Mouse (Mus musculus): ENCODE results near the gene Cspg5. TPM values are rescaled to one million over a fixed set of nuclear protein-coding genes. Genes with fewer than 3 reads are reported as not detected.
A peak's percentile ranks its signal among the peaks of the same experiment; 100 is the strongest.

Gene Cspg5
- 5.3 and 5.4 TPM in 2 replicates for polyA plus RNA-seq (2016; fragmentation: Nextera tagmentation; extraction: Ambion mirVana)

DNA sequence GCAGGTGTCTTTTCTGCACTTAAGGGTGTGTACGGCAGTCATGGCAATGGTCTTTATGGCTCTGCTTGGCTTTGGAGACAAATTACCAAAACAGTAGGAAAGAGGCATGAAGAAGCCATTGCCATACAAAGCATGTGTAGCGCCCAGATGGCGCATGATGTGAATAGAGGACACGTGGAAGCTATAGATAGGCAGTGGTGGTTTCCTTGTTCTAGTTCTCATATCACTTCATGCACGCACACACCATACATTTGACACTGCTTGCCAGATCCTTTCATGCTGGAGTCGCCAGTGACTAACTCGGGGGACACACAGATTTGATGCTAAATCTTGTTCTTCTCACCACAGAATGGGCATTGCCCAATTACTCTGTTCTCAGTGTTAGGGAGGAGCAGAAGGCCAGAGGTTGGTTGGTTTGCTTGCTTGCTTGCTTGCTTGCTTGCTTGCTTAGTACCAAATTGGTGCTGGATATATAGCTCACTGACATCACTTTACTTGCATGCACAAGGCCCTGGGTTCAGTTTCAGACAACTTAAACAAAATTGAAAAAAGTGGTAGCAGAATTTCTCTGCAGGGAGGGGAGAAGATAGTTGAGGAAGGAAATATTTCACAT is at the start of gene Cspg5:
TSS of gene Cspg5 (plus strand) at position 563 of the 613 bp plus-strand sequence.
- H3K4me1 ChIP-seq = peaks cover 7% of the 10 kb centered on the region; the same call in 1 of the 2 replicates
- no peak within 1 kb of the TSS; the same call in 1 of the 2 replicates for H3K9ac ChIP-seq
- H3K27ac ChIP-seq = no peak within 1 kb of the TSS
- H3K36me3 ChIP-seq = peaks cover 24% of the 10 kb centered on the region
- no peaks in the 10 kb centered on the region for H3K9me3 ChIP-seq
- peaks cover 50% of the 10 kb centered on the region for H3K27me3 ChIP-seq
- H3K4me2 ChIP-seq (replicated peaks) = peak within 1 kb of the TSS; percentile 100
- WGBS = 88% methylated on average over 7 of the region's 7 CpGs
- H3K4me3 ChIP-seq = peak within 1 kb of the TSS; percentile 66
- no peak for ATAC-seq (ENCODE audit: insufficient number of reproducible peaks, insufficient read depth, low FRiP score, low TSS enrichment)

- peaks cover 73% of the 10 kb centered on the region for H3K36me3 ChIP-seq
- H3K9me3 ChIP-seq = no peaks in the 10 kb centered on the region
- no peak overlapping the region for H3K4me2 ChIP-seq (replicated peaks)
- no peak overlapping the region for H3K9ac ChIP-seq
- no peak for ATAC-seq (ENCODE audit: insufficient number of reproducible peaks, insufficient read depth, low FRiP score, low TSS enrichment)
- H3K27ac ChIP-seq = no peak overlapping the region
- H3K4me3 ChIP-seq = no peak overlapping the region
- H3K27me3 ChIP-seq = no peaks in the 10 kb centered on the region
- no peaks in the 10 kb centered on the region for H3K4me1 ChIP-seq
- 89% methylated on average over 2 of the region's 2 CpGs for WGBS
Measured at GRCm38 (mm10) chr9:110199870-110200269, 43.7 kb upstream of the Cspg5 start.

DNA sequence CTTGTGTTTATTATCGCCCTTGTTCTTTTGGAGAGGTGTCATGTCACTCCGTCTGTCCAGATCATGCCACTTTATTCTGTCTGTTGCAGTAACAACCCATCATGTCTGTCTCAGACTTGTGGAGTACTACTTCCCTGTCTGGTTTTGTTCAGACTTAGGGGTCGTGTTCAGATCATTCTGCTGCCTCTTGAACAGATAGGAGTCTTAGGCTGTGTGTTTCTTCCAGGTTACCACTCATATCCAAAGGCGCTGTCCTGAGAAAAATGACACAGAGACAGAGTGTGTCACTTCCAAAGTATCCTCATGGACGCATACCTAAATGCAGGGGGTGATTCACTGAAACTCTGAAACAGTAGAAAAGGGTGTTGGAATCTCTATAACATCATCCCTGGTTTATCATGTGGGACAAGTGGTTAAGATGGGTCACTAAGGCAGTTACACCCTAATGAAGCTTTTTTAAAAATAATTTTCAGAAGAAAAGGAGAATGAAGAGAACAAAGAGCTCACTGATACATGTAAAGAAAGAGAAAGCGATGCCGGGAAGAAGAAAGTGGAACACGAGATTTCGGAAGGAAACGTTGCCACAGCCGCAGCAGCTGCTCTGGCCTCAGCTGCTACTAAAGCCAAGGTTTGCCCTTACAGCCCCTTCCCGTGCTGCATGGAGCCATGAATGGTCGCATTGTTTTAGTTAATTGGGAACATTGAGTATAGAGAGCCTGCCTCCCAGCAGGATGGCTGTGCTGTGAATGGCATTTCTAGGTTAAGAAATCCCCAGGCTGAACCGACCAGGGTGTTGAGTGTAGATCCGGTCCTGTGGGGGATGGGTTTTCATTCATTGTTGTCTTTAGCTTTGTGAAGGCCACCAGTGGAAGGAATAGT is 37.8 kb upstream of the Cspg5 start:
- Histone ChIP-seq H3K9me3 (no peaks in the 10 kb centered on the region), H3K4me2 (replicated peaks) (no peak overlapping the region), H3K27ac (peak overlapping the region; percentile 86), H3K4me3 (no peak overlapping the region), H3K27me3 (no peaks in the 10 kb centered on the region), H3K4me1 (0 out of 2 replicates have a peak, but pooled peaks cover 2% of the 10 kb centered on the region), H3K36me3 (peaks cover 72% of the 10 kb centered on the region), H3K9ac (no peak overlapping the region)
- WGBS = 23% methylated on average over 15 of the region's 15 CpGs
- peak; percentile 91 for ATAC-seq (ENCODE audit: insufficient number of reproducible peaks, insufficient read depth, low FRiP score, low TSS enrichment)

DNA sequence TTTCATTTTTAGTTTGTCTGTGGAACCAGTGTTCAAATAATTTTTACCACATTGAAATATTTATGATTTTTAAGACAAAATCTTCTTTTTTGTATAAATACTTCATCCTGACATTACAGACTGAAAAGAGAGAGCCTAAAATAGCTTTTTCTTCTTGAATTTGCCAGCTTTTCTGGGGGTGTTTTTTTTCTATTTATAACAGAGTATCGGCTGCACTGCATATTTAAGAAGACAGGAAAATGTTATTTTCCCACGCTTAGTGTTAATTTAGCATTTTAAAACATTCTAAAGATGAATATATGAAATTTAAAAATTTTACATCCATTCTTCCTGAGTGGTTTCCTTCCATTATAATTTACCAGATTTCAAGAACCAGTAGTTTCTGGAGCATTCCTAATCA is 37.1 kb upstream of the Cspg5 start:
- Histone ChIP-seq H3K4me1 (0 out of 2 replicates have a peak, but pooled peaks cover 2% of the 10 kb centered on the region), H3K27me3 (no peaks in the 10 kb centered on the region), H3K36me3 (peaks cover 72% of the 10 kb centered on the region), H3K9ac (no peak overlapping the region), H3K4me2 (replicated peaks) (no peak overlapping the region), H3K9me3 (no peaks in the 10 kb centered on the region), H3K4me3 (no peak overlapping the region), H3K27ac (no peak overlapping the region)
- ATAC-seq (ENCODE audit: insufficient number of reproducible peaks, insufficient read depth, low FRiP score, low TSS enrichment) = no peak
- WGBS = 58% methylated on average over 2 of the region's 2 CpGs

DNA sequence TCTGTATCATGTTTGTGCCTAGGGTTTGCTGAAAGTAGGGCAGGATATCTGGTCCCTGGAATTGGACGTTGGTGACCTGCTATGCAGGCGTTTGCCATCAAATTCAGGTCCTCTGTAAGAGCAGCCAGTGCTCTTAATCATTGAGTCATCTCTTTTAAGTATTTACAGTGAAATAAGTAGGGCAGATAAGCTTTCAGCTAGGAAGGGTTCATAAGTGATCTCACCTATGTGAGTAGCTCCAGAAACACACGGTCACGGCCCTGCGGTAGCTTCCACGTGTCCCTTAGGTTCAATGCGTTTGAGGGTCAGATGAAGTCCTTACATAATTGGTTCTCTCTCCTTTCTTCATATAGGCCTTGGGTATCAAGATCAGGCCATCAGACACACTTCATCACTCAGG is 35.3 kb upstream of the Cspg5 start:
- 0 out of 2 replicates have a peak, but pooled peaks cover 2% of the 10 kb centered on the region for H3K4me1 ChIP-seq
- ATAC-seq (ENCODE audit: insufficient number of reproducible peaks, insufficient read depth, low FRiP score, low TSS enrichment) = no peak
- no peak overlapping the region for H3K9ac ChIP-seq
- H3K4me3 ChIP-seq = no peak overlapping the region
- H3K36me3 ChIP-seq = peaks cover 74% of the 10 kb centered on the region
- H3K9me3 ChIP-seq = no peaks in the 10 kb centered on the region
- H3K27me3 ChIP-seq = no peaks in the 10 kb centered on the region
- H3K27ac ChIP-seq = no peak overlapping the region
- WGBS = 73% methylated on average over 7 of the region's 7 CpGs
- no peak overlapping the region for H3K4me2 ChIP-seq (replicated peaks)

- Histone ChIP-seq H3K9ac (no peak overlapping the region), H3K27ac (no peak overlapping the region), H3K4me3 (no peak overlapping the region), H3K36me3 (peaks cover 74% of the 10 kb centered on the region), H3K27me3 (no peaks in the 10 kb centered on the region), H3K9me3 (no peaks in the 10 kb centered on the region), H3K4me2 (replicated peaks) (no peak overlapping the region), H3K4me1 (0 out of 2 replicates have a peak, but pooled peaks cover 2% of the 10 kb centered on the region)
- no peak for ATAC-seq (ENCODE audit: insufficient number of reproducible peaks, insufficient read depth, low FRiP score, low TSS enrichment)
- WGBS = 90% methylated on average over 3 of the region's 3 CpGs
Measured at GRCm38 (mm10) chr9:110208967-110209366, 34.6 kb upstream of the Cspg5 start.

GRCm38 (mm10) chr9:110224273-110224672 is 19.3 kb upstream of the Cspg5 start:
- H3K27ac ChIP-seq = no peak overlapping the region
- peaks cover 79% of the 10 kb centered on the region for H3K36me3 ChIP-seq
- no peaks in the 10 kb centered on the region for H3K27me3 ChIP-seq
- 94% methylated on average over 4 of the region's 4 CpGs for WGBS
- ATAC-seq (ENCODE audit: insufficient number of reproducible peaks, insufficient read depth, low FRiP score, low TSS enrichment) = no peak
- H3K9ac ChIP-seq = no peak overlapping the region
- H3K4me2 ChIP-seq (replicated peaks) = no peak overlapping the region
- H3K4me1 ChIP-seq = no peaks in the 10 kb centered on the region
- no peaks in the 10 kb centered on the region for H3K9me3 ChIP-seq
- no peak overlapping the region for H3K4me3 ChIP-seq

DNA sequence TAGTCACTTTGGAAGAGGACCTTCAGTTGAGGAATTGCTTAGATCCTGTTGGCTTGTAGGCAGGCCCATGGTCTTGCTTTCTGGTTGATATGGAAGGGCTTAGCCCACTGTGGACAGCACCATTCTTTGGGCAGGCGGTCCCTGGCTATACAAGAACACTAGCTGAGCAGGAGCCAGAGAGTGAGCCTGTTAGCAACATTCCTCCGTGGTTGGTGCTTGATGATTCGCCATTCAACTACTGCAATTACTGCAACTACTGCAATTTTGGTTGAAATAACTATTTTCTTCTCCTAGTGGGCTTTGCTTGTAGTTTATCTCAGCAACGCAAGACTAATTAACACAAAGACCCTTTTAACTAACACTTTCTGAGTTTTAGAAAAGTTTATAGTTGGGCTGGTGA is 17.4 kb upstream of the Cspg5 start:
- H3K27me3 ChIP-seq = no peaks in the 10 kb centered on the region
- H3K4me2 ChIP-seq (replicated peaks) = no peak overlapping the region
- H3K36me3 ChIP-seq = peaks cover 88% of the 10 kb centered on the region
- H3K4me3 ChIP-seq = no peak overlapping the region
- WGBS = 94% methylated on average over 4 of the region's 4 CpGs
- no peak overlapping the region for H3K27ac ChIP-seq
- ATAC-seq (ENCODE audit: insufficient number of reproducible peaks, insufficient read depth, low FRiP score, low TSS enrichment) = no peak
- no peaks in the 10 kb centered on the region for H3K9me3 ChIP-seq
- H3K4me1 ChIP-seq = no peaks in the 10 kb centered on the region
- no peak overlapping the region for H3K9ac ChIP-seq

GRCm38 (mm10) chr9:110228671-110229070 is 14.9 kb upstream of the Cspg5 start:
- H3K4me2 ChIP-seq (replicated peaks) = no peak overlapping the region
- H3K9me3 ChIP-seq = no peaks in the 10 kb centered on the region
- no peak overlapping the region for H3K27ac ChIP-seq
- H3K36me3 ChIP-seq = peaks cover 86% of the 10 kb centered on the region
- H3K27me3 ChIP-seq = no peaks in the 10 kb centered on the region
- WGBS = 83% methylated on average over 6 of the region's 6 CpGs
- no peak for ATAC-seq (ENCODE audit: insufficient number of reproducible peaks, insufficient read depth, low FRiP score, low TSS enrichment)
- H3K9ac ChIP-seq = no peak overlapping the region
- H3K4me1 ChIP-seq = no peaks in the 10 kb centered on the region
- H3K4me3 ChIP-seq = no peak overlapping the region

- Histone ChIP-seq H3K36me3 (peaks cover 85% of the 10 kb centered on the region), H3K9ac (no peak overlapping the region), H3K27ac (no peak overlapping the region), H3K9me3 (no peaks in the 10 kb centered on the region), H3K4me1 (no peaks in the 10 kb centered on the region), H3K4me2 (replicated peaks) (no peak overlapping the region), H3K4me3 (no peak overlapping the region), H3K27me3 (no peaks in the 10 kb centered on the region)
- WGBS = 90% methylated on average over 1 of the region's 1 CpGs
- no peak for ATAC-seq (ENCODE audit: insufficient number of reproducible peaks, insufficient read depth, low FRiP score, low TSS enrichment)
Measured at GRCm38 (mm10) chr9:110229112-110229511, 14.5 kb upstream of the Cspg5 start.

GRCm38 (mm10) chr9:110229566-110230248 is 13.9 kb upstream of the Cspg5 start:
- WGBS = 85% methylated on average over 10 of the region's 10 CpGs
- Histone ChIP-seq H3K4me2 (replicated peaks) (no peak overlapping the region), H3K27me3 (no peaks in the 10 kb centered on the region), H3K9ac (no peak overlapping the region), H3K27ac (no peak overlapping the region), H3K9me3 (no peaks in the 10 kb centered on the region), H3K36me3 (peaks cover 85% of the 10 kb centered on the region), H3K4me1 (no peaks in the 10 kb centered on the region), H3K4me3 (no peak overlapping the region)
- no peak for ATAC-seq (ENCODE audit: insufficient number of reproducible peaks, insufficient read depth, low FRiP score, low TSS enrichment)

All from embryonic facial prominence, embryonic 12.5 days (tissue).